Mouse (Mus musculus) neural tube, embryonic 12.5 days (tissue): ENCODE measurements around the gene 9230113P08Rik. TPM values are rescaled to one million over a fixed set of nuclear protein-coding genes. Genes with fewer than 3 reads are reported as not detected.
"Not testable (repeated sequence)": the region's sequence is repeated elsewhere in the genome, so short reads cannot be mapped to it uniquely, and the experiment has no call there.

Experiments
- ATAC-seq: fragments of 200-750 bp; cut with Nextera tagmentation; 2 replicates; pipeline ENCODE4 v1.8.0; 2017; ENCODE audit warnings: low read depth, mild to moderate bottlenecking, moderate TSS enrichment, moderate library complexity; ENCODE audit not compliant: low FRiP score
- H3K27ac ChIP-seq: fragments of 300-500 bp; sonication (generic); 2 replicates; pipeline ENCODE4 v1.5.1; 2016
- H3K27me3 ChIP-seq: fragments of 300-500 bp; sonication (generic); replicated peaks from 2 replicates; pipeline ENCODE4 v1.6.1; 2016; ENCODE audit warnings: mild to moderate bottlenecking
- H3K36me3 ChIP-seq: fragments of 300-500 bp; sonication (generic); 2 replicates; pipeline ENCODE4 v1.6.1; 2016; ENCODE audit warnings: mild to moderate bottlenecking
- H3K4me1 ChIP-seq: fragments of 300-500 bp; sonication (generic); 2 replicates; pipeline ENCODE4 v1.6.1; 2016
- H3K4me2 ChIP-seq: fragments of 300-500 bp; sonication (generic); replicated peaks from 2 replicates; pipeline ENCODE4 v1.6.1; 2016; ENCODE audit warnings: mild to moderate bottlenecking
- H3K4me3 ChIP-seq: fragments of 300-500 bp; sonication (generic); 2 replicates; pipeline ENCODE4 v1.5.1; 2016
- H3K9ac ChIP-seq: fragments of 300-500 bp; sonication (generic); 2 replicates; pipeline ENCODE4 v1.6.1; 2016; ENCODE audit warnings: mild to moderate bottlenecking
- H3K9me3 ChIP-seq: fragments of 300-500 bp; sonication (generic); 2 replicates; pipeline ENCODE4 v1.6.1; 2016; ENCODE audit warnings: mild to moderate bottlenecking
- WGBS: fragments of 180-500 bp; shearing (Covaris S2); methylation state at CpG from one replicate; pipeline ENCODE4 v1.1.7; 2016; 5-methylcytosine and 5-hydroxymethylcytosine counted together
- polyA plus RNA-seq: library from polyadenylated mRNA; unstranded; fragments of >200 nt; fragmentation: Nextera tagmentation; extraction: Ambion mirVana; gene quantifications from 2 replicates; pipeline ENCODE4 v1.2.1, GENCODE M21; 2016

9230113P08Rik gene
- not detected in 2 replicates for polyA plus RNA-seq

DNA sequence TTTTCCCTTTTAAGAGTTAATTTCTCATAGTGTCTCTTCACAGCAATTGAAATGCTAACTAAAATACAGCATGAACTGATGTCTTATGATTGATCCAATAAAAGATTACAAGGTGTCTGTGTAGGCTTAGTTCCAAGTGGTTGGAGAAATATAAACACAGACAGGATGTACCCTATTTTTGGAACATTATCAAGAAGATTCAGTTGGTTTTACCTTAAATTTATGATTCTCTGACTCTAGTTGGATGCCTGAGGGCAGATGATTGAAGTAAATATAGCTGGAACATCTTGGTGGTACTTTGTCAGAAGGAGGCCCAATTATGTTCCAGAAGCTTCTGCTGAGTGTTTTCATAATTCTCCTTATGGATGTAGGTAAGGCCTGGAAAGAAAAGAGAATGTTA, at the start of gene 9230113P08Rik:
Gene 9230113P08Rik, plus strand, starts transcription at position 301 of the 400 bp plus-strand sequence.
- ATAC-seq, H3K9ac ChIP-seq, H3K9me3 ChIP-seq, H3K36me3 ChIP-seq, H3K4me3 ChIP-seq, H3K27ac ChIP-seq, H3K4me2 ChIP-seq, H3K27me3 ChIP-seq, H3K4me1 ChIP-seq: not testable (repeated sequence)

- not testable (repeated sequence) for H3K4me1 ChIP-seq, H3K4me3 ChIP-seq, H3K9me3 ChIP-seq, H3K9ac ChIP-seq, H3K27ac ChIP-seq, H3K27me3 ChIP-seq, H3K36me3 ChIP-seq, ATAC-seq, H3K4me2 ChIP-seq
- 70% methylated on average over 1 of the region's 1 CpGs for WGBS
Observed at GRCm38 (mm10) chr9:35893112-35893511, 15.1 kb upstream of the 9230113P08Rik start.

DNA sequence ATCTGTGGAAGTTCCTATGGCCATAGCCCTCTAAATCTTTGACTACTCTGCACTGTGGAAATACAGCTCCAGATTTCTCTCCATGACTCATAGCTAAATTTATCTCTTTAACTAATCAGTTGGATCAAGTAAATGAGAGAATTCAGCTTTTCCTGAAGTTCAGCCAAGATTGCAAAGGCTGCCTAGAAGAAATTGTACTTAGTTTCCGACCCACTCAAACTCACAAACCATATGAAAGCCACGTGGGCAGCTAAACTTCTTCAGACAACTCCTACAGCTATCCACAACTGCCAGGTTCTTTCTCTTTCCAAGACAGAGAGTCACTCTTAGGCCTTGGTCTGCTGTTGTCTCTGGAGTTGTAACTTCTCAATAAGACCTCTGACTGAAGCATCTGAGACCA, 3.7 kb upstream of the 9230113P08Rik start:
- H3K27me3 ChIP-seq = no peaks in the 10 kb centered on the region
- H3K4me1 ChIP-seq = no peaks in the 10 kb centered on the region
- H3K4me3 ChIP-seq = no peak overlapping the region
- H3K36me3 ChIP-seq = no peaks in the 10 kb centered on the region
- whole genome bisulfite sequencing = 72% methylated on average over 2 of the region's 2 CpGs
- ATAC-seq = no peak
- H3K9ac ChIP-seq = no peak overlapping the region
- 0 out of 2 replicates have a peak, but pooled peaks cover 16% of the 10 kb centered on the region for H3K9me3 ChIP-seq
- H3K4me2 ChIP-seq = no peak overlapping the region
- no peak overlapping the region for H3K27ac ChIP-seq

GRCm38 (mm10) chr9:35930817-35931216, 22.6 kb downstream of the 9230113P08Rik start:
- Histone ChIP-seq H3K27ac (no peak overlapping the region), H3K27me3 (no peaks in the 10 kb centered on the region), H3K4me2 (no peak overlapping the region), H3K9me3 (0 out of 2 replicates have a peak, but pooled peaks cover 8% of the 10 kb centered on the region), H3K36me3 (no peaks in the 10 kb centered on the region), H3K9ac (no peak overlapping the region), H3K4me3 (no peak overlapping the region), H3K4me1 (no peaks in the 10 kb centered on the region)
- WGBS = 87% methylated on average over 2 of the region's 2 CpGs
- no peak for ATAC-seq

Other genes starting within 250 kb of the 9230113P08Rik start
- 0.11 TPM in 1 of 2 replicates, not detected in the other for gene Pate1, start 221.0 kb upstream of the 9230113P08Rik start, polyA plus RNA-seq
- gene Gm17677, start 167.4 kb upstream of the 9230113P08Rik start, polyA plus RNA-seq = not detected in 2 replicates
- gene Gm17727, start 130.3 kb upstream of the 9230113P08Rik start, polyA plus RNA-seq = not detected in 2 replicates
- not detected in 2 replicates for gene Gm27235, start 118.3 kb upstream of the 9230113P08Rik start, polyA plus RNA-seq
- gene D730048I06Rik, start 118.3 kb upstream of the 9230113P08Rik start, polyA plus RNA-seq = not detected in 2 replicates
- not detected in 2 replicates for gene 9230110F15Rik, start 64.3 kb upstream of the 9230113P08Rik start, polyA plus RNA-seq
- gene Gm5916, start 220.4 kb downstream of the 9230113P08Rik start, polyA plus RNA-seq = not detected in 2 replicates